Mouse (Mus musculus) cerebellum, postnatal 14 days (tissue): ENCODE measurements around the gene Ptprn2.

Experiments used
- DNase-seq, 2 experiments: peaks; one replicate each; pipeline ENCODE4 v3.0.0; 2021; ENCODE audit warnings: mixed read lengths in 2 of 2

The Ptprn2 gene

GRCm38 (mm10) chr12:117151611-117152010 is 666.1 kb downstream of the Ptprn2 start:
- no peak for DNase-seq

DNA sequence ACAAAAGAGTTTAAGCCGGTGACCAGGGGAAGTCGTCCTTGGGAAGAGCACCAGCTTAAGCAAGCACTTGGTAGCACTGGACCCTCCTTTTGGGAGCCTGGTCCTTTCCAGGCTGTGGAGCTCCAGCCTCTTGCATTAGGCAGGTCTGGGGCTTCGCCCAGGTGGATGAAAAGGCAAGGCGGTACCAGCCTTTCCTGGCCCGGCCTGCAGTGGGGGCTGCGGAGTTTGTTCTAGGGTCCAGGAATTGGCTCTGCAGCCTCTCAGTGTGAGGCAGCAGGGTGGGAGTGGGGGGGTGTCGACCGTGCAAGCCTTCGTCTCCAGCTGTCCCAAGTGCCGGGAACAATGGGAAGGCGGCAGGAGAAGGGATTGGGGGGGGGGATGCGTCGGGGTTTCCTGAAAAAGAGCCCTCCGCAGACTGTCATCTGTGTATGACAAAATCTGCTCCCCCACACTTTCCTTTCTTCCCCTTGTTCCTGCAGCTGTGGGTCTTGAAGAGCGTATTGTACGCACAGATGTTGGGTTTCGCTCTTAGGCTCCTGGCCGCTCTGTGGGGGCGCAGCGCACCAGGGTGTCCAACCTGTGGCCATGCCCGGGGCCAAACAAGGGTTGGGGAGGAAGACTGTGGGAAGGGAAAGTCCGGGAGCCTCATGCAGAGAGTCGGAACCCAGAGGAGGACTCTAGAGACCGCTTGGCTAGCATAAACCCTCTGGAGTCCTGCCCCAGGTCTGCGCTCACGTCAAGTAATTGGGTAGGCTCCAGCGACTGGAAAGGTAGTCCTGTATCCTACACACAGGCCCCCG is 667.0 kb downstream of the Ptprn2 start:
- DNase-seq, result no peak

- no peak for DNase-seq
Observed at GRCm38 (mm10) chr12:117153166-117153480, 667.6 kb downstream of the Ptprn2 start.

- no peak for DNase-seq
Observed at GRCm38 (mm10) chr12:117153671-117154355, 668.3 kb downstream of the Ptprn2 start.

DNA sequence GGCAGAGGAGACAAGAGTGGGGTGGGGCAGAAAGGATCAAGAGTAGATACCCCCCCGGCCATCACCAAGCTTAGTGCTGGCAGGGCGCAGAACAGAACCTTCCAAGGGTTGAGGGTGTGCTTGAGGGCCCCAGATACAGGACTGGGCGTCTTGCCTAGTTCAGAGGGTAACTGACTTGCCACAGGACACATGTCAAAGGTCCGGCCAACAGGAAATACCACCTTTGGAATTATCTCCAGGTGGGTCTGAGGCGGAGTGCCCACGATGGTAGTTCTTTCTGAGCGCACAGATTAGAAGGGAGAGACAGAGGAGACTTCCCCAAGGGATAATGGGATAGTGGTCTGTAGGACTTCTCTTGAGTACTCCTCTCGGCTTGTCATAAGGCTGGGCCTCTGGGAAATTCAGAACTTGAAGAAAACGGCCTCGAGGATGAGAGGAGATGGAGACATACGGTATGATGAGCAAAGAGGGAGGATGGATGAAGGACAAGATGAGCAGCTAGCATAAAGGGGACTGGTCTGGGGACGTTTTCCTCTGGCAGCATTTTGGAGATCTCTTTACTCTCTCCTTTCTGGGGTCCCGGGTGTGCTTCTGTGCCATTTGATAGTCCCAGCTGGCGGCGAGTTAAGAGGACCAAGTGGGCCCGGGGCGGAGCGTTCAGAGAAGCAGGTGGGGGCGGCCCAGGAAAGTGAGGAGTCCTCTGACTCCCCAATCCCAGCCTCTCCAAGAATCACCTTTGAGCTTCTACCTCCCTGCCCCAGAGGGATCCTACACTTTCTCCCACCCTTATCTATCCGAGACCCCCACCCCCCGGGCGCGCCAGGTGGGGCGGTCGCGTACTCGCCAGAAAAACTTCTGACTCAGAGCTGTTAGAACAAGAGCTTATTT is 669.1 kb downstream of the Ptprn2 start:
- no peak for DNase-seq

DNA sequence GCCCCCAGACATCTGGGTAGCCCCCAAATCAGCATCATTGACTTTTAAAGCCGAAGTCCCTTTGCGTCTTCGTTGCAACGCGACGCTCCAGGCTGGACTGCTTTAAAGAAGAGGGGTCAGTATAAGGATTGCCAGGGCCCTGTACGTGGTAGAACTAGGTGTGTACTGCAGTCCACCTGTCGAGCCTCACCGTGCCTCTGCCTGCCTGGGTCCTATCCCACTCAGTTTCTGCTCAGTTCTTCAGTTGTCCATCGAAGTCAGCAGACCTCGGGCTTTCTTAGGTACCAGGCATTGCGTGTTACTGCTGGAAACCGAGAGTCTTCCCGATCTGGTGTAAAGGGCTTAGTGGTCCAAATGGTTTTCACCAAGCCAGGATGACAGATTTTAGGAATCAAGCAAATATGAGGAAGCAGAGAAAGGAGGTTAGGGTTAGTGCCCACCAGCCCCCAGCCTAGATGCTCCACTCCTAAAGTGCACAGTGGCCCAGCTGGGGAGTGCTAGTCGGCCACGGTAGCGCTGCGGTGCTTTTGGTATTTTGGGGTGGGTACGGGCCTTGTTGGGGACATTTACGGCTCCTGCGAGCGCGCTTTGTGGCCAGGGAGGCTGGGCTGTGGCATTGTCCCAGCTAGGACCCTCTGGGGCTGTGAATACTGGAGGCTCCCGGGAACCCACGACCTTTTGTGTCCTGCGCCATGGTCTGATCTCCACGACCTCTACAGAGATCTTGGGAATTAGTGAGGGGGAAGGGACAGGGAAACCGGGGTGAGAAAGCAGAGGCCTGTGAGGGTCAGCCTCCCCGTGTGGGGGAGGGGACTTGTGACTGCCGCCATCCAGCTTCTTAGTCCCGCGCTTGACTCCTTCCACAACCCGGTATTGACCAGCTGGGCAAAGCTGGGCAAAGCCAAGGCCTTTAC is 670.0 kb downstream of the Ptprn2 start:
- DNase-seq, result no peak

DNA sequence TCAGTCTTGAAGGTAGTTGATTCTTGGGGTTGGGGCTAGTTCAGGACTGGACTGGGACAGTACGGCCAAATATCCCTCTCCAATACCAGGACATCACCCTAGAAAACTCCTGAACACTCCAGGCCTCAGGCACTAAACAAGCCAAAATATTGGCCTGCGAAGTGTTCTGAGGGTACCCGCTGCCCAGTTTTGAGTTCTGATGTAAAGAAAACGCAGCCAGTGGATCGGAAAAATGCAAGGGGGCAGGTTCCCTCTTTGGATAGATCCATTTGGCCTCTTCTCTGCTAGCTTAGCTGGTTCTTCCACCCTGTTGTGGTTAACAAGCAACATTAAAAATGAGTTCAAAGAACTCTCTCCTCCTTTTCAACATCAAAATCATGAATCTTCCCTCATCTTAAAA is 670.7 kb downstream of the Ptprn2 start:
- DNase-seq, result no peak

- no peak for DNase-seq
Observed at GRCm38 (mm10) chr12:117156786-117157185, 671.3 kb downstream of the Ptprn2 start.

GRCm38 (mm10) chr12:117157249-117157648 is 671.7 kb downstream of the Ptprn2 start:
- no peak for DNase-seq

GRCm38 (mm10) chr12:117157660-117158386 is 672.3 kb downstream of the Ptprn2 start:
- DNase-seq, result no peak

- DNase-seq, result no peak
Observed at GRCm38 (mm10) chr12:117158950-117159668, 673.6 kb downstream of the Ptprn2 start.

DNA sequence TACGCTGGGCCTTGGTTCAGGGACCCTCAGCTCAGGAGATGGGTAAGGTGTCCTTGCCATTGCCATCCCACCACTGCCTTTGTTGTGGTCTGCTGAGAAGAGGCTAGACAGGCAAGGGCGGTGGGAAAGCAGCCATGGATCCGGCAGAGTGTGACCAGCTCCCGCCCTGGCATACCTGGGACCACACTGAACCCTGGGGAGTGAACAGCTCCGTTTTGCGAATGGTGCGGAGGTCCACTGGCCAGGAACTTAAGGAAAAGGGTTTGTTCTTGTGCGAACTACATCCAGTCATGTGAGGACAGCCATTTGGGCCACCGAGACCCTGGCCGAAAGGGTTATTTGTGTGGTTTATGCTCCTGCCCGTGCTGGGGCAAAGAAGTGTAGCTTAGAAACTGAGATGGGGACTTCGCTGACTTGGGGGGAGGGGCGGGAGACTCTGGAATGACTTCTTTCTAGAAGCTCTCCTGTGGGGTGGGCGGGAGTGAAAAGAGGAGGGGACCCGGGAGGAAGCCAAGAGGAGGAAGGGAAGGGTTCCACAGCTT is 674.2 kb downstream of the Ptprn2 start:
- no peak for DNase-seq

- no peak for DNase-seq
Observed at GRCm38 (mm10) chr12:117160211-117160891, 674.8 kb downstream of the Ptprn2 start.

DNA sequence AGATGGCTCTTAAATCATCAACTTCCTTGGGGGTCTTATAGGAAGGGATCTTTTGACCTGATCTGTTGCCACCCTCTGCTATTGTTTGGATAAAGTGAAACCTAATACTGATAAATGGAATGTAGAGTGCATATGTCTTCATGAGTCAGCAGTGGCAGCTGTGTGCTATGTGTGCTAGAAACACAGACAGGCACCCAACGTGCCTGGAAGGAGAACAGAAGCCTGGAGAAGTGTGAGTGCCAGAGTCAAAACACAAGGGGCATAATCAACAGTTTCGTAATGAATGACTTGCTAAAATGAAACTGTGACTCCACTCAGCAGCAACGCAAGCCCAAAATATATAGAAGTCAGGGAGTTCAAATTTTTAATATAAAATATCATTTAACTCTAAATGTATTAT is 676.7 kb downstream of the Ptprn2 start:
- DNase-seq, result no peak

GRCm38 (mm10) chr12:117163789-117164188 is 678.3 kb downstream of the Ptprn2 start:
- no peak for DNase-seq

GRCm38 (mm10) chr12:117166266-117166665 is 680.7 kb downstream of the Ptprn2 start:
- no peak for DNase-seq

- DNase-seq, result no peak
Observed at GRCm38 (mm10) chr12:117169670-117170069, 684.1 kb downstream of the Ptprn2 start.

- DNase-seq, result no peak
Observed at GRCm38 (mm10) chr12:117172529-117172884, 687.0 kb downstream of the Ptprn2 start.

GRCm38 (mm10) chr12:117172885-117173529 is 687.5 kb downstream of the Ptprn2 start:
- no peak for DNase-seq

DNA sequence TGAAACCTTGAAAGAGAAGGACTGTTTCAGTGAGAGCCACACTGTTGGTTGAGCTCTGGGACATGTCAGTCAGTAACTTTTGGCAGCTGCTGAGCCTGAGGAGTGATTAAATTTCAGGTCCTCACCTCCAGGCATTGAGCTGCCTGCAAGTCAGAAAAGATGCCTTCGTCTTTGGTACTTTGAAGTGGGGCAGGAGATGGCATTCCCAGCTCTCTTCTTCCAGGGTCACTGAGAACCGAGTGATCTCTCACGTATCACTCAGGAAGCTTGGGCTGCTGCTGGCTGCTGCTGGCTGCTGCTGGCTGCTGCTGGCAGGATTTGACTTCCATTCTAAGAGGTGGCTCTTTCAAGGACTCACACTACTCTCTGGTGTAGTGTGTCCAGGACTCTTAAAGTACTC is 688.7 kb downstream of the Ptprn2 start:
- no peak for DNase-seq
